Mouse (Mus musculus): ENCODE measurements around the gene Tbc1d30.

Tbc1d30 gene

GRCm38 (mm10) chr10:121314186-121314585 lies 36.9 kb downstream of the Tbc1d30 start:
- no peak for DNase-seq (ENCODE audit: low read depth in 2 of 2, low spot score in 2 of 2)

DNA sequence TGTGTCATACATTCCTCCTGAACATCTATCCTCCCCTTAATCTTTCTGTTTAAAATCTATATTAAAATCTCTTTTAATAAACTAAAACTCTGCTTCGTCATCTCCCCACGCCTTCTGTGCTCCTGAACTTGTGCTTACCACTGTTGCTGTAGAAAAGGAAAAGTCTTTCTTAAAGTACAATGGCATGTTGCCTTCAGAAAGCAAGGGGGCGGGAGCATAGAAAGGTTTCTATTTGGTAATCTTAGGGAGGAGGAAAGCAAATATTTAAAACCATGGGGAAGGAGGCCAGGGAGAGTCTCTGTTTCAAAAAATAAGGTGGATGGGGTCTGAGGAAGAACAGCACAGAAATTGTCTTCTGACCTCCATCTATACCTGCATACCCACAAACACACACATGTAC lies 38.0 kb downstream of the Tbc1d30 start:
- no peak for DNase-seq (ENCODE audit: low read depth in 2 of 2, low spot score in 2 of 2)

- DNase-seq (ENCODE audit: low read depth in 2 of 2, low spot score in 2 of 2), result peak; percentile 40 to 46
Measured at GRCm38 (mm10) chr10:121310511-121311221, 40.4 kb downstream of the Tbc1d30 start.

- DNase-seq (ENCODE audit: low read depth in 2 of 2, low spot score in 2 of 2), result peak in 1 of 2 experiments; percentile 6
Measured at GRCm38 (mm10) chr10:121309801-121310510, 41.1 kb downstream of the Tbc1d30 start.

- DNase-seq (ENCODE audit: low read depth in 2 of 2, low spot score in 2 of 2), result no peak
Measured at GRCm38 (mm10) chr10:121309123-121309655, 41.9 kb downstream of the Tbc1d30 start.

DNA sequence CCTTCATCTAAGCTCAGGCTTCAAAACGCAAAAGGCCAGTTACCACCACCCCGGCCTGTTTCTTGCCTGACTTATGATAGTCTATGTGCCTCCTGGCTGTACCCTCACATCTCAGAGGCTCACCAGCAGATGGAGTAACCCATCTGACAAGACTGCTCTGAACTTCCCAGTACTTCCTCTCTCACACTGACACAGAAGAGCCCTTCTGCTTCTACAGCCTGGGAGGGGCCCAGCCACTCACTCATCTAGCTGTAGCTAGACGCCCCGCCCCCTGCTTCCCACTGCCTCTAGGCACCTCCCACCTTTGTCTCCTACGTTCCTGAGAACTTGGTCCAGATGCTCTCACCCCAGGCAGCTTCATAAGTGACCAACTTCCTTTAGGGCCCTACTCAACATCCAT lies 45.6 kb downstream of the Tbc1d30 start:
- peak in 1 of 2 experiments; percentile 9 for DNase-seq (ENCODE audit: low read depth in 2 of 2, low spot score in 2 of 2)

DNA sequence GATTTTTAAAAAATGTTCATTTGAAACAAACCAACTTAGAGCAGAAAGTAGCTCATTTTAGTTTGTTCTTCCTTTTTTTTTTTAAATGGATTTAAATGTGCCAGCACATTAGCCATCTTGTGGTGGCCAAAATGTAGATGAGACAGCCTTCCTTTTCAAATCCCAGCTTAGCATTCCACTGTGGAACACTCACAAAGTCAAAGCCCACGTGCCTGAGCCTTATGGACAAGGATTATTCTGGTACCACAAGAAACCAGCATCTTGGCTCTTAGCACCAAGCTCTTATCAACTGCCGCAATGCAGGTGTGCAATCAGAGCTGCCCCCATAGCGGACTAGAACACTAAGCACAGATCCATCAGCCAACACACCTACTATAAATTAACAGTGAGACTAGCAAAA lies 47.5 kb downstream of the Tbc1d30 start:
- DNase-seq (ENCODE audit: low read depth in 2 of 2, low spot score in 2 of 2), result no peak

- DNase-seq (ENCODE audit: low read depth in 2 of 2, low spot score in 2 of 2), result no peak
Measured at GRCm38 (mm10) chr10:121301868-121302267, 49.2 kb downstream of the Tbc1d30 start.

GRCm38 (mm10) chr10:121300659-121301058 lies 50.4 kb downstream of the Tbc1d30 start:
- DNase-seq (ENCODE audit: low read depth in 2 of 2, low spot score in 2 of 2), result peak in 1 of 2 experiments; percentile 16

DNA sequence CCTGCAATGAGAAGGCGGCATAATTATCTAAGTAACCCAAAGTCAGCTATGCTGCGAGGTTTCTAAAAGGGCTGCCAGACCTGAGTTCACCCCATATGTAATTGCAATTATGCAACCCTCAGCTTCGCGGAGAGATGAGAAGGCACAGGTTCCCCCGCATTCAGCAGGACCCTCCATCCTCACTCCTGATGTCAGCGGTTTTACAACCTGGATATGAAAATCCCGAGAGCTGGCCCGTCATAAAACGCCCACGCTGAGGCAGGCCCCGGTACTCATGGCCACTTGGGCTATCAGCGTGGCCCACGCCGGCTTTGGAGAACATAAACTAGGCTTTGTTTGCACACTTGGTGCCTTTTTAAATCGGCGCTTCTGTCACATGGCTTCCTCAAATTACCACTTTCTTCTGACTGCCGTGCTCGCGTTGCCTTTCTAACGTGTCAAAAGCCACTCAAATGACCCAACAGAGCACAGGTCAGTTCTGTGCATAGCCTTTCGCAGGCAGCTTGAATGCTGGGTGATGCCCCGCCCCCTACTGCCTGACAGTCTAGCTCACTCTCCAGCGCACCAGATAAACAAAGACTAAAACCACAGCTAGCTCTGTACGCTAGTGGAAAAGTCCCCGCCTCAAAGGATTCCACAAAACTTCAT lies 53.9 kb downstream of the Tbc1d30 start:
- DNase-seq (ENCODE audit: low read depth in 2 of 2, low spot score in 2 of 2), result peak in 1 of 2 experiments; percentile 31

- no peak for DNase-seq (ENCODE audit: low read depth in 2 of 2, low spot score in 2 of 2)
Measured at GRCm38 (mm10) chr10:121294471-121294870, 56.6 kb downstream of the Tbc1d30 start.

DNA sequence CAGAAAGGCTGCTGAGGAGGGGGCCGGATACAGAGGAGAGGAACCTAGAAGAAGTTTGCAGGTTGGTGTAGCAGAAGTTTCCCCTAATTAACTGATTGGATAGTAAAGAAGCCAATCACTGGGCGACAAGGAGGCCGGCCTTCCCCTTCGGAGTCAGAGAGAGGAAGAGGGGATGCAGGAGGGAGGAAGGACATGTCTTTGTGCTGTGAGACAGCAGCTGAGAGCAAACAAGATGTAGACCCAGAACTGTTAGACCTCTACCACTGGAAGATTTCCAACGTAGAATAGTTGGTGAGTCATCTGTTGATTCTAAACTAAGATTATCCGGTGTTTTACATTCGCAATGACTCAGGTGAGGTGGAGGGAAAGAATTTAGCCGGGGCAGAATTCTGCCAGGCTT lies 57.2 kb downstream of the Tbc1d30 start:
- no peak for DNase-seq (ENCODE audit: low read depth in 2 of 2, low spot score in 2 of 2)

- no peak for DNase-seq (ENCODE audit: low read depth in 2 of 2, low spot score in 2 of 2)
Measured at GRCm38 (mm10) chr10:121291272-121291917, 59.7 kb downstream of the Tbc1d30 start.

DNA sequence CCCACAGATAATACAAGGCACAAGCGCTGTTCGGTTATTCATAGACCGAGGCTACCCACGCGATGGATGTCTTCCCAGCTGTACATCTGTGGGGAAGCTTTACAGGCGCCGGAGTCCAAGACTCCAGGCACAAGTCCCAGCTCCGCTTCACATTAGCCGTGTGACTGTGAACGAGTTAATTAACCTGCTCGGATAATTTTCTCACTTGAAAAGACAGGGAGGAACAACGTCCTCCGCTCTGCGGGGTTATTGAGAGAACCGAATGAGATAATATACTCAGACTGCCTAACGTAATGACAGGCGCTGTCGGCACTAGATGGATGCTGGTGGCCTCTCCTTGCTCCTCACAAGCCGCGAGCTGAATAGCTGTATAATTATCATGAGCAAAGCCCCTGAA lies 60.4 kb downstream of the Tbc1d30 start:
- DNase-seq (ENCODE audit: low read depth in 2 of 2, low spot score in 2 of 2), result no peak

DNA sequence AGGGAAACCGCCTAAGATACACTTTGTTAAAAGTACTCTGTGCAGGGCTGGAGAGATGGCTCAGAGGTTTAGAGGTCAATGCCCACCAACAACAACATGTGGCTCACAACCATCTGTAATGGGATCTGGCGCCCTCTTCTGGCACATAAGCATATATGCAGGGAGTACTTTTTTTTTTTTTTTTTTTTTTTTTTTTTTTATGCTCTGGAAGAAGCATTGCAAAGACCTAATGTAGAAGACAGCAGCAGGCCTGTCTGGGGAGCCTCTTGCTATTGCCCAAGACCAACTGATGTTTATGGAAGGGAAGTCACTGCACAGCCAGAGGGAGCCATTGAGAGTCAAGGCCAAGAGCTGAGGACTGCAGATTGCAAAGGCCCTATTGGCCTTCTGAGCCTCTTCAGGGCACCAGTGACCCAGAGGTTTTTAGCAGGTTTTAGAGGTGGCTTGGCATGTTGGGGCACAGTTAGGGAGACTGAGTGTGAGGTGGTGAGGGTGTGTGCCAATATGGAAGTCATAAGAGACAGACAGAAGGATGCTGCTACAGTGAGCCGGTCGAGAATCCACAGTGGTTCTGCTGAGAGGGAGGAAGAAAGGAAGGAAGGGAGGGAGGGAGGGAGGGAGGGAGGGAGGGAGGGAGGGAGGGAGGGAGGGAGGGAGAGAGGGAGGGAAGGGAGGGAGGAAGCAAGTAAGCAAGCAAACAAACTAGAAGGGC lies 61.0 kb downstream of the Tbc1d30 start:
- no peak for DNase-seq (ENCODE audit: low read depth in 2 of 2, low spot score in 2 of 2)

GRCm38 (mm10) chr10:121282926-121283325 lies 68.2 kb downstream of the Tbc1d30 start:
- DNase-seq (ENCODE audit: low read depth in 2 of 2, low spot score in 2 of 2), result no peak

DNA sequence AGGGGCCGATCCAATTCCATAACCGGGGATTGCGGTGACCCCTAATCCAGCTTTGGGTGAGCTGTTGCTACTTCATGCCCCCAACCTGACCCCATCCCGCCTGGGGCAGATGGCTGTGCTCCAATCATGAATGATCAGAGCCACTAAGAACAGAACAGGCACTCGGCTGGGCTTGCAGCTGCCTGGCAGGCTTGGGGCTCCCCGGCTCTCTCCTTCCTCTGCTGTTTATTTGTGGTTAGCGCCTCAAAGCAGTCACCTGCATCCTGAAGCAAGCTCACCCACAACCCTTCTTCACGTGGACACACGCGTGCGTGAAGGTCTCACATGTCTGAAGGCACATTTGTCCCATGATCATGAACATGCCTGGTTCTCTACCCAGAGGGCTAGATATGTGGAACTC lies 68.6 kb downstream of the Tbc1d30 start:
- peak in 1 of 2 experiments; percentile 18 for DNase-seq (ENCODE audit: low read depth in 2 of 2, low spot score in 2 of 2)

GRCm38 (mm10) chr10:121280943-121281342 lies 70.1 kb downstream of the Tbc1d30 start:
- DNase-seq (ENCODE audit: low read depth in 2 of 2, low spot score in 2 of 2), result no peak

- no peak for DNase-seq (ENCODE audit: low read depth in 2 of 2, low spot score in 2 of 2)
Measured at GRCm38 (mm10) chr10:121277022-121277471, 74.0 kb downstream of the Tbc1d30 start.

GRCm38 (mm10) chr10:121274964-121275363 lies 76.1 kb downstream of the Tbc1d30 start:
- DNase-seq (ENCODE audit: low read depth in 2 of 2, low spot score in 2 of 2), result no peak

DNA sequence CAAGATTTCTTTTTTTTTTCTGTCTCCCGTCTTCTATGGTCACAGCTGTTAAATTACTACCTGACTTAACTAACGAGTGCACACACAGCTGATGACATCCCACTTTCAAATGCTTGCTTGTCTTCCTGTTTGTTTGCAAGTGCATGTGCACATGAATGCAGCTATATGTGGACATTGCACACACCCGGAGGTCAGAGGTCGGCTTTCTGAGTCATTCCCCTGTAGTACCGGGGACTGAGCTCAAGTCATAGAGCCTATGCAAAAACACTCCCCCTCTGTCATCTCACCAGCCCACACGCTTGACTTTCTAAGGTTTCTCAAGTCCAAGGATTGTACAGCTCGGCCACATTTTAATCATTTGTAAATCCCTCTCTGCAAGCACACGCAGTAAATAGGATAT lies 80.1 kb downstream of the Tbc1d30 start:
- no peak for DNase-seq (ENCODE audit: low read depth in 2 of 2, low spot score in 2 of 2)
